Mouse (Mus musculus) thymus, adult 18-20 months (tissue): Measurements from ENCODE around the gene Gpr19.

Source experiments
- DNase-seq, 2 experiments: peaks; one replicate each; pipeline ENCODE4 v3.0.0; 2022; ENCODE audit warnings: mixed read lengths in 2 of 2

Gene Gpr19

DNA sequence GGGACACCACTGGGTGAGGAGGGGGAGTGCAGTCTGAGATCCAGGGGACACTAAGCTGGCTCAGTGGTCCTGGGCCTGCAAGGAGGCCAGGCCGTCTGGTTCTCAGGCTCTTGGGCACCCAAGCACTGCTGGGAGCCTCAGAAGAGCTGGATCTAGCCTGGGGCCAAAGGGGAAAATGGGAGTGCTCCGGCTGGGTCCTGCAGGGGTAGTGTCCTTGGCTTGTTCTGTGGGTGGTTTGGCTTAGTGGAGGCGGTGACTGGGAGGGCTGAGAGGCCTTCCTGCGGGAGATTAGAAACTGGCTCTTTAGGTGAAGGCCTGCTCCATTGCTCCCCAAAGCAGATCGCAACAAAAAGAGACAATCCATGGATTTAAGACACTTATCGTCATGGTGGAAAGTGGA is 52.1 kb downstream of the Gpr19 start:
- no peak for DNase-seq

DNA sequence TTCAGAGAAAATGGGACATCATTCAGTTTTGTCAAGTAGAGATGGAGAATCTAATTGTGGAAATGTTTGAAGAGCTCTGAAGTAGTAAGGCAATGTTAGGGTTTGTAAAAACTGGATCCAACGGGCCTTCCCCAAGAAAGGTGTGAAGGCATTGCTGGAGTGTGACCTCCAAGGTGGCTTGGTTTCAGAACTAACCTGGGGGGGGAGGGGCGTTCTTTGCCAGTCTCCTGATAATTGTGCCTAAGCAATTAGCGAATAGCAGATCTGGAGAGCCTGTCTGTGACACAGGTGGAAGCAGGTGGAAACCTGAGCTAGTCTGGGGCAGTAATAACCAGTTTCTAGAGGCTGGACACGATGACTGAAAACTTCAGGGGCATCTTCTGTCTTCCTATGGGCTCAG is 52.7 kb downstream of the Gpr19 start:
- no peak for DNase-seq

DNA sequence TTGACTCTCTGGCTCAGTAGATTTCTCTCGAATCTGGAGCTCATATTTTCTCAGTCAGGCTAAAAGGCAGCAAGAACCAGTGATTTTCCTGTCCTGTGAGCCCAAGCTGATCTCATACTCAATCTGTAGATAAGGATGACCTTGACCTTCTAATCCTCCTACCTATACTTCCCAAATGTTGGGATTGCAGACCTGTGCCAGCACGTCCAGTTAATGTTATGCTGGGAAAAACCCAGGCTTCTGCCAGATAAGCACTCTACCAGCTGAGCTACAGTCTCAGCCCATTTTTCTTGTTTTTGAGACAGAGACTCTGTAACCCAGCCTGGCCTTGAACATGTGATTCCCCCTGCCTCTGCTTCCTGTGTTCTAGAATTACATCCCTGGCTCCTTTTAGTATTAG is 58.0 kb downstream of the Gpr19 start:
- DNase-seq, result no peak

DNA sequence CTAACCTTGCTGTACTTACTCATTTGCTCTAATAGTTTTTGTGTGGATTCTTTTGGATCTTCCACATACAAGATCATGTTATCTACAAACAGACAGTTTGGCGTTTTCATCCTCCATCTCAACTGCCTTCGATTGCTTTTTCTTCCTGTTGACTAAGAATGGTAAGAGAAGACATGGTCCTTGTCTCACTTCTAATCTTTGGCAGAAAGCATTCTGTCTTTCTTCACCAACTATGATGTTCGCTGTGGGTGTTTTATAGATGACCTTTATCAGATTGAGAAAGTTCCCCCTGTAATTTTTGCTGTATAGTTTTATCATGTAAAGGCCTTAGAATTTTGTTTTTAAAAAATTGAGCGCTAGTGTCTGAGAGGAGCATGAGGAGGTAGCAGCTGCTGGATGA is 60.3 kb downstream of the Gpr19 start:
- no peak for DNase-seq

DNA sequence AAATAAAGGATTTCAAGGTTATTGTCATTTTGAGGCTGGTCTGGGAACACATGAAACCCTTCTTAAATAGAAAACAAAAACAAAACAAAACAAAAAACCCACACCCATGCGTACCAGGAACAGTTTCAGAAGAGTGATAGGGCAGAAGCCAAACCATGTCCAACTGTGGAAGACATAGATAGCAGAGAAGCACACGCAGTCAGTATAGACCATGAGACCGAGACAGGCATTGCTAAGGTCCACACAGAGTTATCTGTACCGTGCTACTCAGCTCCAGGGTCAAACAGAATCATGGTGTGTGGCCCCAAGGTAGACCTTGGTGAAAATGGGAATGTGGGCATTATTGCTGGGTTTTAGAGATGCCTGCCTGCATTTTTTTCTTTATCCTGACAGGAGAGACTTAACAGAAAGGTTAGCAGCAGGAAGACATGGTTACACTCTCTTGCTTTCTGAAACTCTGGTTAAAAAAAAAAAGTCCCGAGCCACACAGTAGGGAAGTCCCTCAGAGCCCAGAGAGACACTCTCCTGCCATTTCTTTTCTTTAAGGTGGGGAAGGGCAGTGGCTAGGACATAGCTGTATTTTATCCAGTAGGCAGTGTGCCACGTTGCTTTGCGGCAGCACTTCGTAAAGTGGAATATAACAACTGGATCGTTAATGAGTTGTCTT is 63.7 kb downstream of the Gpr19 start:
- DNase-seq, result no peak

DNA sequence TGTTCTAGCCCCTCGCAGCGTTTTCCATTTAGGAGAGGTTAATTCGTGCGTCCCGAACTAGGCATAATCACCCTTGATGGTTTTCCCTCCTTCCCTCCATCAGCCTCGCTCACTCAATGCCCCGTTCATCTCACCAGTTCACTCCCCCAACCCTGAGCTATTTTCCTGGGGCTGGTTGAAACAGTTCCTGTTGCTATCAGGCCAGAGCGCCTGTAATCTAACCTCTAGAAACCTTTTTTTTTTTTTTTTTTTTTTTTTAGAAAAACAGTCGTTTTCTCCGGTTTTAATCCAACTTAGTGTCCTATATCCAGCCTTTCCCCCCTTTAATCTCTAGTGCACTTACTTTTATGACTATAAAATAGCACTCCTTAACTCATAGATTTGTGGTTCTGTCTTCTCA is 67.6 kb downstream of the Gpr19 start:
- DNase-seq, result no peak

DNA sequence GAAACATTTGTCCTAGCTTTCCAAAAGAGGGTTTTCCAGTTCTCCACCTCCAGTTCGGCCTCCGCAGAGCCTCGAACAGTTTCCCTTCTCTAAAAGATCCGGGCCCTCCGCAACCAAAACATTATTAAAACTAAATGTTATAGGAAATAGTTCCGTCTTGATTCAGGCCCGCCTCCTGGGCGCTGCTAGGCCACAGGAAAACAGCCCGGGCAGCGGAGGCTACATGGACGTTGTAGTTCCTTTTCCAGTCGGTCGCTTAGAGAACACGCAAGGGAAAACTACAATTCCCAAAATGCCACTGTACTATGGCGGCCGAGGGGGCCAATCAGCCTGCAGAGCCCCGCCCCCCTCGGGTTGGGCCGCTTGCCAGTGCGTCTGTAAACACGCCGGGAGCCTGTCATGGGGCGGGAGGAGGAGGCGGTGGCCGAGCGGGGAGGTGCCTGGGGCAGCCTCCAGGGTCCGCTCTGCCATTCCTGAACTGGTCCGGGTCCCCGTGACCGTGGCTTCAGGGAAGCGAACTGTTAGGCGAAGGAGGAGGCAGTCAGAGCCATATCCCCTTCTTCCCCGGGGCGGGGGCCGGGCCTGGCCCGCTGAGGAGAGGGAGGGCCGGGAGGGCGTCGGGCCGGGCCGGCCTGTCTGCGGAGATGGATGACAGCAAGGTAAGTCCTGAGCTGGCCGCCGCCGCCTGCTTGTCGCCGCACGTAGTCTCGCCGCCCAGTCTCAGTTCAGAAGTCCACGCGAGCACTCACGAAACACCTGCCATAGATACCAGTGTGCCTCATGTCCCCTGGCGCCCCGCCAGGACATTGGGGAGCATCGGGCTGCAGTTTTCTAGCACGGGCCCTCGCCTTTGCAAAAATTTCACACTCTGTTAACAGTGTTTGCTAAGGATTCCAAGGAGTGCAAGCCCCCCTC is 68.3 kb downstream of the Gpr19 start, which contains the start of gene Crebl2:
Gene Crebl2, plus strand, starts transcription at position 369 of the 915 bp plus-strand sequence.
- DNase-seq, result peak; percentile 94 to 96

DNA sequence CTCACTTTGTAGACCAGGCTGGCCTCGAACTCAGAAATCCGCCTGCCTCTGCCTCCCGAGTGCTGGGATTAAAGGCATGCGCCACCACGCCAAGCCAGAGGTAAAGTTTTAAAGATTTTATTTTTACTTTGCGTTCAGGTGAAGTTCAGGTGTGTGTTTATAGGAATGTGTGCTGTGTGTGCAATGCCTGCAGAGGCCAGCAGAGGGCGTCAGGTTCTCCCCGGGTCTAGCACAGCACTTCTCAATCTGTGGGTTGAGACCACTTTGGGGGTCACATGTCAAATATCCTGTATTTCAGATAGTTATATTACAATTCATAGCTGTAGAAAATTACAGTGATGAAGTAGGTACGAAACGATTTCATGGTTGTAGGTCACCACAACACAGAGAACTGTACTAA is 75.5 kb downstream of the Gpr19 start:
- no peak for DNase-seq

DNA sequence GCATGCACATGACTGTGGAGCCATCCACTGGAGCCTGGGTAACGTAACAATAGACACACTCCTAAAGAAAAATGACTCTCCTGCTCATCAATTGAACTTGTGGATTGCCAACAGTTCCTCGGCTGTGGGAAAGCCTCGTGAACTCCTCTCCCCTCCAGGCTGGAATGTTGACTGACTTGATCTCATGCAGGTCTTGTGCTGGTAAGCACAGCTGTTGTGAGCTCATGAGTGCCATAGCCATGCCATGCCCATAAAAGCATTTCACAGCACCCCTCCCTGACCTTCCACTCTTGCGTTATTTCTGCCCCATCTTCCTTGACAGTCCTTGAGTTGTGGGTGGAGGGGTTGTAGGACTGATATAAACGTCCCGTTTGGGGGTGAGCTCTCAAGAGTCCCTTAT is 78.0 kb downstream of the Gpr19 start:
- DNase-seq, result no peak

DNA sequence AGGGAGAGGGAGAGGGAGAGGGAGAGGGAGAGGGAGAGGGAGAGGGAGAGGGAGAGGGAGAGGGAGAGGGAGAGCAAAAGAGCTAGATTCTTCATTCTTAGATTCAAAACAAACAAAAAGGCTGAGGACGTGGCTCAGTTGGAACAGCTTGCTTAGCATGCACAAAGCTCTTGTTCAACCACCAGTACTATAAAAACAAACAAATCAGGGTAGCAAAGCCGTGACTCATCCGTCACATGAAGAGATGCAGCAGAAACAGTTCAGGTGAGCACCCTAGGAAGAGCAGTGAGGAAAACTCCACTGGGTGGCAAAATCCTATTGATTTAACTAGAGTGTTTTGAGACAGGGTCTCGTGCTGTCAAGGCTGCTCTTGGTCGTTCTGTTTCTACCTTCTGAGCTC is 78.6 kb downstream of the Gpr19 start:
- DNase-seq, result no peak
